Mouse (Mus musculus) left cerebral cortex, postnatal 25 days (tissue): Measurements from ENCODE around the gene Abat. TPM values are rescaled to one million over a fixed set of nuclear protein-coding genes. Genes with fewer than 3 reads are reported as not detected.
"Not testable (repeated sequence)": the region's sequence is repeated elsewhere in the genome, so short reads cannot be mapped to it uniquely, and the experiment has no call there.

Experiments used
- DNase-seq, 2 experiments: peaks; one replicate each; pipeline ENCODE4 v3.0.0; 2022; ENCODE audit warnings: low spot score in 2 of 2, mixed read lengths in 1 of 2
- intact Hi-C: fragments of 180-260 bp; cut with DNase I; formaldehyde crosslinking; loops from one replicate; pipeline ENCODE4 v1.15.1; 2025
- total RNA-seq, 2 experiments: library from RNA; stranded (reverse); gene quantifications; 2 replicates each; pipeline ENCODE4 v1.2.3; 2021

Gene Abat
- total RNA-seq, 2 experiments from 2014 or later = 147 to 179 TPM

GRCm38 (mm10) chr16:8529389-8529788 lies 16.2 kb downstream of the Abat start:
- DNase-seq = no peak
- intact Hi-C loops = no loop called here

- intact Hi-C loops = no loop called here
- DNase-seq = no peak
Measured at GRCm38 (mm10) chr16:8530018-8530417, 16.8 kb downstream of the Abat start.

- DNase-seq = no peak
- intact Hi-C loops = no loop called here
Measured at GRCm38 (mm10) chr16:8532461-8532860, 19.2 kb downstream of the Abat start.

DNA sequence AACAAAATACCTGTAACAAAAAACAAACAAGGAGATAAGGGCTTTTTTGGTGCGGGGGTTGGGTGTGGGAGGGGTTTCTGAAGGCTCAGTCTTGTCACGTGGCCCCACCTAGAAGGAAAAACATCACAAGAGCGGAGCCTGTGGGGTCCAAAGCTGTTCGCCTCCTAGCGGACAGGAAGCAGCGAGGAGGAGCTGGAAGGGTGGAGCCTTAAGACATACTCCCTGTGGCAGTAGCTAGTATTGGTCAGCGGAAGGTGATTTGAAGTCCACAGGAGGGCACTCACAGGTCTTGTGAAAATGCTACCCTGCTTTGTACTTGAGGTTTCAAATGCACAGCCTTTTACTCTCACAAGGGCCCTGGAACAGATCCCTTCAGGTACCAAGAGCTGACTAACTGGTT lies 19.7 kb downstream of the Abat start:
- DNase-seq = no peak
- intact Hi-C loops = no loop called here

- DNase-seq = no peak
- intact Hi-C loops = no loop called here
Measured at GRCm38 (mm10) chr16:8533477-8533876, 20.2 kb downstream of the Abat start.

GRCm38 (mm10) chr16:8534466-8535200 lies 21.4 kb downstream of the Abat start:
- DNase-seq = no peak
- intact Hi-C loops = no loop called here

GRCm38 (mm10) chr16:8535411-8535810 lies 22.2 kb downstream of the Abat start:
- intact Hi-C loops = no loop called here
- no peak for DNase-seq

GRCm38 (mm10) chr16:8539150-8539865 lies 26.1 kb downstream of the Abat start:
- intact Hi-C loops = no loop called here
- DNase-seq = peak; percentile 15 to 49

- peak; percentile 76 to 89 for DNase-seq
- intact Hi-C loops = no loop called here
Measured at GRCm38 (mm10) chr16:8540859-8541314, 27.7 kb downstream of the Abat start.

DNA sequence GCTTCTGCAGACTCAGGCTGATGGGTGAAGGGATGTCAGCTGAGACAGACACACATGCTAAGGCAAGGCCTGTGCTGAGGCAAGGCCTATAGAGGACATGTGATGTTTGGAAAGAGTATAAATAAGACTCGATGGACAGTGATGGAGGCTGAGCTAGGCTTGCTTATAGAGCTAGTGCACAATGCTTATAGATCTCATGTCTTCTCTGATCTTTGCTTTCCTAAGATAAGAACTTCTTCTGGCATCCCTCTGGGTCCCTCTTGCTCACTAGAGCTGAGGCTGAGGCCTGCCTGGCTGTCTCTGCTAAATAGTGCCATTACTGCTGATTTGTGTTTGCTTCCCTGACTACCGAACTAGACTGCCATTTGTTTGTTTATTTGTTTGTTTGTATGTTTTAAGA lies 34.6 kb downstream of the Abat start:
- no peak for DNase-seq
- intact Hi-C loops = no loop called here

GRCm38 (mm10) chr16:8549506-8549905 lies 36.3 kb downstream of the Abat start:
- no peak for DNase-seq
- intact Hi-C loops = no loop called here

DNA sequence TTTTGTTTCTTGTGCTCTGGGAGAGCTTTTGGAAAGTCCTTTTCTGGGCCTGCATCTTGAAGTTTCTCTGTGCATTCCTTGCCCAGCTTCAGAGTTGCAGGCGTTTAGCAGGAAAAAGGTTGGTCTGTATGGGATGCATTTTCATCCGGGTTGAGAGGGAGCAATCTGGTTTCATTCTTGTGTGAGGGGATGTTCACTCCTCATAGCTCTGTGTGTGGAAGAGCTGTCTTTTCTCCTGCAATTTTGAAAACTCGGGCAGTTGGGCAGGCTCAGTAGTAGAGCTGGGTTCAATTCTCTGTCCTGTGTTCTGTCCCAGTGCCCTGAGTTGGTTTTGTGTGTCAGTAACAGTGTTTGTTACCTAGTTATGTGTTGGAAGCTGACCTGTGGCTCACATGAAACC lies 41.1 kb downstream of the Abat start:
- DNase-seq = no peak

DNA sequence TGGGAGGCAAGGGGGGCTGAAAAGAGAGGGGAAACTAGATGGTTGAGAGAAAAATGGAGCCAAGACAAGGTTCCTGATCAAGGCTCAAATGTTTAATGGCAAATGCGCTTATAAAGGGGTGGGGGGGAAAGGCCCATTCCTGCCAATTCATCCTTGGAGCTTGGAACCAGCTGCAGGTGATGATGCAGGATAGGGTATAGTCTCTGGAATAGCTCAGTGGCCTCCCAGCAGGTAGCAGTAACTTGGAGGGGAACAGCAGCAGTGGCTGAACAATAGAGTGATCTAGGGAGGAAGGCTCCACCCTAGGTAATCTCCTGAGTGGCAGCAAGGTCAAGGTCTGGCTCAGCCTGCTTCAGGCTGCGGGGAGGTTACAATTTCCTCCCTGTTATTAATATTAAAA lies 41.5 kb downstream of the Abat start:
- intact Hi-C loops, DNase-seq: not testable (repeated sequence)

More for the DNA sequence above, 41.1 kb downstream of the Abat start:
- intact Hi-C loops = no loop called here

GRCm38 (mm10) chr16:8555371-8555770 lies 42.1 kb downstream of the Abat start:
- intact Hi-C loops, DNase-seq: not testable (repeated sequence)

DNA sequence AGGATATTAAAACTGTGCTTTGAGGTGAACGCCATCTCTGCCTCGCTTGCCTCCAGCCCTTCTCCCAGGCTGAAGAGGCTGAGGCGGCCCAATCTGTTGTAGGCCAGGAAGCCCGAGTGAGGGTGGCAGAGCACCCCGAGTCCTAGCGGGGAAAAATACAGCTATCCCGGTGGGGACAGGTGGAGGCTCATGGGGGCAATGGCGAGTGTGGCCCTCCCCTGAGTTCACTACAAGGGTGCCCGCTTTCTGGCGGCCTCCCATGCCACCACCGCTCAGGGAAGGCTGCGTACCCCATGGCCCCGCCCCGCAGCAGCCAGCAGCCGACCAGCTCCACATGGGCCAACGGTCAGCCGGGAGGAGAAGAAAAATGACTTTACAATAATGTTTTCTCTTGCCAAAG lies 46.9 kb downstream of the Abat start:
- intact Hi-C loops = no loop called here
- DNase-seq = no peak

DNA sequence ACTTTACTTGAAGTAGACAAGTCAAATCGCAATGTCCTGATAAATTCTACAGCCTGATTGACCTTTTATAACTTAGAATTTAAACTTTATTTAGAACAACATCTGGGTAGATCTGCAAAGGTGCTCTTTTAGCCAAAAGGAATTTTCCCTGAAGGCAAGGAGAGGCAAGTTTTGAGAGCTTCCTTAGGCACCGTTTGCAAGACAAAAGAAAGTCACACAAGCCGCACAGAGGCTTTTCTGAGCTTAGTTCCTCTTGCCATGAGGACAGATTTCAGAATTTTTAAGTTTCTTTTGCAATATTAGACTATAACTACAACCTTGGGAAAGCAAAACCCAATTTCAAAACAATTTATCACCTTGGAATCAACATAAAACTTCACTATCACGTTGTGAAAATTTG lies 47.9 kb downstream of the Abat start:
- intact Hi-C loops = not testable (repeated sequence)

DNA sequence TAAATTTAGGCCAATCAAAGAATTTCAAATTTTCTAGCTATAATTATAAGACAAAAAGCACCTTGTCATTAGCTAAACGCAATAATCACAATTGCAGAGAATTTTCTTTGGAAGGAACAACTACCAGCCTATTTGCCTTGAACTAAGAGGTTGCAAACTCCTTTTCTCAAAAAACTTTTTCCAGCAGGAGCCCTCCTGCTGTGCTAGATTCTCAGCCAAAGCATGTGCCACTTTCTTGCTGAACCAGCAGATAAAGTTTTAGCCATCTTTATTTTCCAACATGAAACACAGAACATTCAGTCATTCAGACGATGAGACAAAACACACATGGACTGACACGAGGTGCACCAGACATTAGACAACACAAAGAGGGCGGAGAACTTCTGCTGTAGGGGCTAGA lies 48.6 kb downstream of the Abat start:
- DNase-seq, intact Hi-C loops: not testable (repeated sequence)

More for the DNA sequence above, 47.9 kb downstream of the Abat start:
- DNase-seq = not testable (repeated sequence)

DNA sequence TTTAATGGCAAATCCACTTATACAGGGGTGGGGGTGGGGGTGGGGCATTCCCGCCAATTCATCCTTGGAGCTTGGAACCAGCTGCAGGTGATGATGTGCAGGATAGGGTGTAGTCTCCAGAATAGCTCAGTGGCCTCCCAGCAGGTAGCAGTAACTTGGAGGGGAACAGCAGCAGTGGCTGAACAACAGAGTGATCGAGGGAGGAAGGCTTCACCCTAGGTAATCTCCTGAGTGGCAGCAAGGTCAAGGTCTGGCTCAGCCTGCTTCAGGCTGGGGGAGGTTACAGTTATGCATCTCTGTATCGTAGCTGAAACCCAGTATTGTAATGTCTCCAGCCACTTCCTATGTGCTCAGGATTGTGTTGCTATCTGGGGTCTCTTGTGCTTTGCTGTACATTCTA lies 49.6 kb downstream of the Abat start:
- intact Hi-C loops, DNase-seq: not testable (repeated sequence)

- no peak for DNase-seq
- intact Hi-C loops = no loop called here
Measured at GRCm38 (mm10) chr16:8564836-8565235, 51.6 kb downstream of the Abat start.

- intact Hi-C loops = no loop called here
- DNase-seq = no peak
Measured at GRCm38 (mm10) chr16:8565539-8565938, 52.3 kb downstream of the Abat start.

DNA sequence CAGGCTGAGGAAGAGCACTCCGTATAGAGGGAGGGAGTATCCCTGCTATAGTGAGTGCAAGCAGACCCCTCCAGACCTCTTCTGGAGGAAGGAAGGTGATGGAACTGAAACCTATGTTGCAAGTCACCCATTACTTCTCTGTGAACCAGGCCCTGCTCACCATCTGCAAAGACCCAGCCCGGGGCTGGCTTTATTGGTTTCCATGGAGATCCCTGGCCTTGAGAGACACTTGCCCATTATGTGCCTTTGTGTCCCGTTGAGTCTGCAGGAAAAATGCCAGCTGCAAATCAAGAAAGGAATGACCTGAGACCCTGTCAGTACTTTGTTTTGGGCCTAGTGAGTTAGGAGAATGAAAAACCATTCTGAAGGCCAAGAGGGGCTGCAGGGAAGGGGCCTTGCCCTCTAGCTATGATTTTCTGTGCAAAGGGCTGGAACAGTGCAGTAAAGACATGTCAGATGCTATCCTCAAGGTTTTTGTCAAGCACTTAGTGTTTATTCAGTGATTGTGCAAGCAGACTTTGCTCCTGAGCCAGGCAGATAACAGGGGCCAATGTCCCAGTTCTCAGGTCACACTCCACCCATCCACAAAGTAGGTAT lies 53.0 kb downstream of the Abat start:
- peak; percentile 5 to 7 for DNase-seq
- intact Hi-C loops = no loop called here
